Mouse (Mus musculus) heart, postnatal 10 days (tissue): ENCODE results near the gene Tbc1d14. TPM values are rescaled to one million over a fixed set of nuclear protein-coding genes. Genes with fewer than 3 reads are reported as not detected.

Source experiments
- DNase-seq, 2 experiments: peaks; one replicate each; pipeline ENCODE4 v3.0.0; 2021
- intact Hi-C: fragments of 180-260 bp; cut with DNase I; formaldehyde crosslinking; loops from one replicate; pipeline ENCODE4 v1.15.1; 2025
- total RNA-seq, 2 experiments: library from RNA; stranded (reverse); gene quantifications; 2 replicates each; pipeline ENCODE4 v1.2.3; 2021

Tbc1d14 gene
- total RNA-seq, 2 experiments from 2014 or later, result 19.4 to 22.8 TPM

DNA sequence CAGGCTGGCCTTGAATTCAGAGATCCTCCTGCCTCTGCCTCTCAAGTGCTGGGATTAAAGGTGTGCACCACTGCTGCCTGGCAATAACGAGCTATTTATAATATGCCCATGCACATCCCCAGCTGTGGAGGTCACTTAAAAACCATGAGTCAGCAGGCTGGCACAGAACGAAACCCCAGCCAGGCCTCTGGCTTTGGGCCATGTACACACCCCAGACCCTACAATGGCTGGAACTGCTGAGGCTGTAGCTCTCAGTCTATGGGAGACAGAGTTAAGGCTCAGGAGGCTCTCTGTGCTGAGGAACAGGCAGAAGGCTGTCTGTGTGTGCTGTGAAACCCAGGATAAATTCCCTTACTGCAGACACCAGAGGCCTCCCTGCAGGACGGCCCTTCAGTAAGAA is 152.3 kb downstream of the Tbc1d14 start:
- intact Hi-C loops, result no loop called here

More for the DNA sequence above, 152.3 kb downstream of the Tbc1d14 start:
- DNase-seq, result no peak

Other genes starting within 250 kb of the Tbc1d14 start
- gene Sorcs2, start 195.1 kb downstream of the Tbc1d14 start, total RNA-seq, result 10 to 100 TPM; 12.2 to 12.5 TPM
- 10 to 100 TPM; 60.6 to 62.4 TPM for gene Grpel1, start 128.3 kb downstream of the Tbc1d14 start, total RNA-seq
- gene Tada2b, start 109.0 kb downstream of the Tbc1d14 start, total RNA-seq, result 10 to 100 TPM; 18.3 to 20.1 TPM
- under 1 TPM; 0.14 to 0.22 TPM for gene Ccdc96, start 108.7 kb downstream of the Tbc1d14 start, total RNA-seq
- 10 to 100 TPM; 93.6 to 97.2 TPM for gene D5Ertd579e, start 102.7 kb upstream of the Tbc1d14 start, total RNA-seq
- gene Bloc1s4, start 155.4 kb upstream of the Tbc1d14 start, total RNA-seq, result 10 to 100 TPM; 12.5 to 14.3 TPM
- gene Mrfap1, start 203.5 kb upstream of the Tbc1d14 start, total RNA-seq, result 100 to 1,000 TPM; 300 to 317 TPM
- 10 to 100 TPM; 18.1 to 21.2 TPM for gene Man2b2, start 237.4 kb upstream of the Tbc1d14 start, total RNA-seq